Mouse (Mus musculus) frontal cortex, postnatal 25 days (tissue): Measurements from ENCODE around the gene Elf4.
A peak's percentile ranks its signal among the peaks of the same experiment; 100 is the strongest.

Experiments used
- DNase-seq, 2 experiments: peaks; one replicate each; pipeline ENCODE4 v3.0.0; 2022; ENCODE audit warnings: low spot score in 2 of 2

Gene Elf4

DNA sequence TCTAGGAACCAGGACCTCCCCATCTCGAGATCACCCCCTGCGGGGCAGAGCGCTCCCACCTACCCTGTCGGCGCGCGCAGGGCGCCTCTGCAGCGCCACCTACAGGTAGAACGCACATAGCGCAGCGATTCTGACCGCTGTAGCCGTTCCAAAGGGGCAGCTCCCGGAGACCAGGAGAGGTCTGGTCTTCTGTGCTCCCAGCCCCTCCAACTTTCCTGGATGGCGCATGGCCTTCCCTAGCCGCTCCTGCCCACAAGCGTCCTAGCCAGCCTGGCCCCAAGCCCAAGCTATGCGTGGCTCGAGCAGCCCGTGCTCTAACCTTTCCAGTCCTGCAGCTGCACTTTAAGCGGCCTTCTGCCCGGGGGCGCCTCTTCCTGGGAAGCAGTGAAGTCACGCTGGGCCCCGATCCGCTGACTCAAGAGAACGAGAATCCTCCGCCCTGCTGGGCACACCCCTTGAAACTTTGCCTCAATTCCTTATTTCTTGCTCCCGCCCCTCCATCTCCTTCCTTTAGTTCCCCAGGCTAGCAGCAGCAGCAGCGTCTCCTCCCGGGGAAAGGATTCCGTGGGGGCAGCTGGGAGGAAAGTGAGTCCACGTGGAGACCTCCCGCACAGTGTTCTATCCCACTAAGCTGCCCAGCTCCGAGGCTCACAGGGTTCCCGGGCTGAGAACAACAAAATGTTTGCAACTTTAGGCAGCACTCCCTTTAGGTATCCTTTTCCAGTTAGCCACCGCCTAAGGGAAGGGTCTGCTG, at the start of gene Elf4:
TSS of gene Elf4 (minus strand) at position 379 of the 754 bp plus-strand sequence.
- peak; percentile 24 to 26 for DNase-seq

DNA sequence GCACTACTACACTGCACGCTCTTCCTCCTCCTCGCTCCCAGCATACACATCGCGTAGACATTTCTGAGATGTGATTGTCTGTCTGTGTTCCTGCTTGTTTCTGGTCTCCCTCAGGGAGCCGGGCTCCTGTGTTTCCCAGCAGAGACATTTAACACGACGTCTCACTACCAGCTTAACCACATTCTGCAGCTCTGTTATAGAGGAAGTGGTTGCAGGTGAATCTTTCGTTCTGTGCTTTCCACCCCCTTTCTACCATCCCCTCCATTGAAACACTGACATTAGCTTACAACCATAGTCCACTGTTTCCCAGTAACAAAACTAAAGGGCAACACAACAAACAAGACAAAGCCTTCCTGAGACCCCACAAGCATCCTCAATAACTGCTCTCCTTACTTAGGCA, 30.8 kb upstream of the Elf4 start:
- no peak for DNase-seq

GRCm38 (mm10) chrX:48481687-48482086, 18.8 kb upstream of the Elf4 start:
- DNase-seq, result no peak

- no peak for DNase-seq
Observed at GRCm38 (mm10) chrX:48481095-48481494, 18.2 kb upstream of the Elf4 start.

DNA sequence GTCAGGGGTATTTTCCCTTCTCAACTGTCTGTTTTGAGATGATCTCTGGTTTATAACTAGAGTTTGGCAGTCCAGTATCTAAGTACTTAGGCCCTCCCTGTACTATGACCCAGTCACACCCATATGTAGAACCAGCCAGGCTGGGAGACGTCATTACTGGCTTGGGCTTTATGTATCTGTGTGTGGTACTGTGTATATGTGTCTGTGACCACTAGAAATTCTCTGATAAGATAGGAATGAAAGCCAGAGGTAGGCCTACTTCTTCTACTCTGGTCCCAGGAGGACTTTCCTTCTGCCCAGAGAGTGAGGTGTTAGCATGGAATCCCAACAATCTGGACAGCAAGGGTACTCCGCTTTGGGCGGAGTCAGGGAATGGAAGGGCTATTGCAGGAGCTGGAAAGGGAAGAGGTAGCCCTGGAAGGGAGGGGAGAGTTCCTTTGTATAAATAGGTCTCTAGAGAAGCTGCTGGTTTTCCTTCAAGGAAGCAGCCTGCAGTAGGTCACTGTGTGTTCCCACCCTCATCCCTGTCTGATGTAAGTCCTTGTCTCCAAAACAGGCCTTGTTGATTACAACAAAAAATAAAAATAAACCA, 4.5 kb upstream of the Elf4 start:
- no peak for DNase-seq

- DNase-seq, result no peak
Observed at GRCm38 (mm10) chrX:48466174-48466573, 3.2 kb upstream of the Elf4 start.

- no peak for DNase-seq
Observed at GRCm38 (mm10) chrX:48464436-48464835, 1.5 kb upstream of the Elf4 start.

DNA sequence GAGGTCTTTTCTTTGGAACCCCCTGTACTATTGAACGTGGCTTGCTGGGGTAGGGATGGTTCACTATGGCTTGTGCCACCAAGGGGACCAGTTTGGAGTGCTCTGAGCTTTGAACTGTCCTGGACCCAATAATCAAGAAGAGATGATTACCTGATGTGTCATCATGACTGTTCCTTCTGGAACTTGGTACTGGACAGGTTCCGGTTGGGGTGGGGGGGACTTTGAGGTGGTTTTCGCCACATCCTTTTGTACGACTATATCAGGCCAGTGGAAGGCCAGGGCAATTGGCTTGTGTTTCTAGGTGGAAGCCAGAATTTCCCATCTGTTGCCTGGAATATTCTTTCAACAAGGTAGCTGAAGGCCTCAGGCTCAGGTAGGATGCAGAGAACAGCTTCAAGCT, 704 bp upstream of the Elf4 start:
- no peak for DNase-seq

DNA sequence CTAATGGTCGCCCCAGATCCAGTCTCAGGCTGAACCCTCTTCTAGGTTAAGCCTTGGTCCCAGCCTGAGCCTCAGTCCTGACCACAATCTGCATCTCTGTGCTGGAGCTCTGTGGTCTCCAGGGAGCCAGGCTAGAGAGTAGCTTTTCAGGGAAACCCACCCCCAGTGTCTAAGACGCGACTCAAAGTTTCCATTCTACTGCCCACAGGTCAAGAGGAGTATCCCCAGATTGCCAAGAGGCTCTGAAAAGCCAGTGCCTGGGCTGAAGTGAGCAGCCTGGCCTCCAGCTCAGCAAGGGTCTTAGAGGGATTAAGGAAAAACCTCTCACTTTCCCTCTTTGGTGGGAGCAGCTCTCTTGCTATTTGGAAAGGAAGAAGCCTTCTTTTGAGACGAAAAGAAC, 635 bp downstream of the Elf4 start:
- no peak for DNase-seq

DNA sequence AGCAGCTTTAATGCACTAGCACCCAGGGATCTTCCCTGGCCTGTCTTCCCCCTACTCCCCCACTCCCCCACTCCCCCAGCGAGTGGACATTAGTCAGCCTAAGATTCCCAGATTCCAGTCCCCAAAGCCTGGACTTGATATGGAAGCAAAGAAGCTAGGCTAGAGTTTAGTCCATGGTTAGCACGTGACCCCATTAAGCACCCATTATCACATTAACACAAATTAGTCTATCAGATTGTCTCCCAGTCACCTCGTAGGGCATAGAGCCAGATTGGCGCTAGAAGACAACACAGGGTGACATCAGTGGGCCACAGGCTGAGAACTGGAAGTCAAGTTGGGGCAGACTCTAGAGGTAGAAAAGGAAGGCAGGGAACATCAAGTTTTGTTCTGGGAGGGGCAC, 1.9 kb downstream of the Elf4 start:
- no peak for DNase-seq

DNA sequence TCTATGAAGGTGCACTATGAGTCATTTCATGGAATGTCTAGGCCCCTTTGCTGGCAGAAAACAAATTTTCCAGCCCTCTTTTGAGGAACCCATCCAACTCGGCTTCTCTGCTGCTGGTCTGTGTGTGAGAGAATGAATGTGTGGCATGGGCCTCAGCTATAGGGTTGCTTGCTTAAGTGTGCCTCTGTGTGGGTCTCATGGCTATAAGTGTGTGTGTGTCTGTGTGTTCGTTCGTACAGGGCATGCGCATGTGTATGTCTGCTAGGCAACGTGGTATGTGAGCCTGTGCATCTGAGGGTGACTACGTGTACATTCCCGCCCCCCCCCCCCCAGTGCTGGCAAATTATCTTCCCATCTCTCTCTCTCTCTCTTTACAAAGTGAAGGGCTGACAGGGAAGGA, 2.4 kb downstream of the Elf4 start:
- no peak for DNase-seq

DNA sequence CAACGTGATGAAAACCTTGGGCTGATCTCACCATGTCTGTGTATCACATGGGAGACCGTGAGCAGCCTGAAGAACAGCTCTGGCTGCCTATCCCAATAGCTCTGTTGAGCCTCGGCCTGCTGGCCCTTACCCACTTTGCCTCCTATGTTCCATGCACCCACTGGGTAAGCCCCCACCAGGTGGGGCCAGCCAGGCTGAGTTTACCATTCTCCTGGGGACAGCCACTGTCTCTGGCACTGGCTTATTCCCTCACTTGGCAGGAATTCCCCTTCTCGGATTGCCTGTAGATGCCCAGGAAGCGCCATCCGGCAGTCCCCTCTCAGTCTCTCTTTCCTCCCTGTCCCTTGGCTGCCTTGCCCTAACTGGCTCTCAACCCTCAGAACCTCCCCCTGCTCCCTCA, 6.0 kb downstream of the Elf4 start:
- DNase-seq, result no peak

- DNase-seq, result no peak
Observed at GRCm38 (mm10) chrX:48455018-48455417, 7.9 kb downstream of the Elf4 start.

DNA sequence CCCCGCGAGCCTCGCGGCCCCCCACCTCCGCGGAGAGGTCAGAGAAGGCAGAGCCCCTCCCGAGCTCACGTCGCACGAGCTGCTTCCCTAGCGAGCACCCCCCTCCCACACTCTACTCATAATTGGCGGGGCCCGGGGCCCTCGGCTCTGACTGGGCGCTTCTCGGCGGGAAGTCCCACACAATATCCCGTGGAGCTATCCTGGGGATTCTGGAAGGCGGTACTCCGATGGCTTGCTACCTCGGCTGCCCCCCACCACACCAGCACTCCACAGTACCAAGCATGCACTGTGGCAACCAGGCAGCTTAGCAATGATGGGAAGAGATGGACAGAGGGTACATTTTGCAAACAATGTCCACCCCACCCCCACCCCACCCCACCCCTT, 8.4 kb downstream of the Elf4 start:
- no peak for DNase-seq

DNA sequence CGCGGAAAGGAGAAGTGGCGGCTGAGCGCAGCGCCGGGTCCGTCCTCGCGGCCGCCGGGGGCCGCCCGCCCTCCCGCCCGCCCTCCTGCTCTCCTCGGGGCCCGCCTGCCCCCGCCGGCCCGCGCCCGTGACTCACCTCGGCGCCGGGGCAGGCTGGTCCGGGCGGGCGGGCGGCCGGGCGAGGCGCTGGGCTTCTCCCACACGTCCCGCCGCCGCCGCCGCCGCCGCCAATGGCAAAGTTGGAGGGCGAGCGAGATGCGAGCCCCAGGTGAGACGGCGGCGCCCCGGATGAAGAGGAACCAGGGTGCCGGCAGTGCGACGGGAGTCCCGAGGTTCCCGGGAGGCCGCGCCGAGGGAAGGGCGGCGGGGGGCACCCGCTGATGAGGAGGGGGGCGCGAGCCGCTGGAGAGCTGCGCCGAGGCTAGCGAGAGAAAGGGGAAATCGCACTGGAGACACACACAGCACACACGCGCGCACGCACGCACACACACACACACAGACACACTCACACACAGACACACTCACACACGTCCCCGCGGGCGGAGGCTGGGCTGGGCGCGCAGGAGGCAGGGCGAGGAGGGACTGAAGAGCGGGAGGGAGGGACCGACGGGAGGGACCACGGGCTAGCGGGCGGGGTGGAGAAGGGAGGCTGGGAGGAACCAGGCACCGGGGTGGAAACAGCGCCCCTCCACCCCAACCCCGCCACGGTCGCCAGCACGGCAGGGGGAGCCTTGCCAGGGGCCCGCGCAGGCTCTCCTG, 9.0 kb downstream of the Elf4 start:
- DNase-seq, result no peak

- DNase-seq, result no peak
Observed at GRCm38 (mm10) chrX:48452931-48453673, 9.8 kb downstream of the Elf4 start.

- DNase-seq, result no peak
Observed at GRCm38 (mm10) chrX:48452231-48452890, 10.6 kb downstream of the Elf4 start.

GRCm38 (mm10) chrX:48449646-48450045, 13.3 kb downstream of the Elf4 start:
- DNase-seq, result no peak

GRCm38 (mm10) chrX:48444677-48445076, 18.3 kb downstream of the Elf4 start:
- no peak for DNase-seq

- DNase-seq, result no peak
Observed at GRCm38 (mm10) chrX:48441954-48442353, 21.0 kb downstream of the Elf4 start.

DNA sequence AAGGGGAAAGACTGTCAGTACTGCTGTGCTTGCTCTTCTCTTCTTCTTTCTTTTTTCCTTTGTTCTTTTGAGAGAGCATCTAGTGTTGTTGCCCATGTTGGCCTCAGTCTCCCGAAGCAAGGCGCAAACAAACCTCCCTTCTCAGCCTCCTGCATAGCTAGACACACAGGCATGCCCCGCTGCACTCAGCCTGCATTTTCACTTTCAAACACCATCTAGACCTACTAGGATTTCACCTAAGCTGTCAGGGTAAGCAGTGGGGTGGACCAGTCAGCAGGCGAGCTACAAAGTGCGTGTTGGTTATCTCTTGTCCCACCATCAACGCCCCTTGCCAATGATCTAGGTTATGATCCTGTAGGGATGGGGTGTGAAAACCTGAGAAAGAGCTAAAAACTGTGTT, 21.4 kb downstream of the Elf4 start:
- DNase-seq, result no peak

GRCm38 (mm10) chrX:48439036-48439435, 23.9 kb downstream of the Elf4 start:
- no peak for DNase-seq
